Mouse (Mus musculus): ENCODE measurements at regions not wholly inside any gene's neighbourhood (a gene's known extent, or its start where the extent isn't known, plus 50 kb on each side); places are given as distances from the start of the nearest gene placed in this dataset.

DNA sequence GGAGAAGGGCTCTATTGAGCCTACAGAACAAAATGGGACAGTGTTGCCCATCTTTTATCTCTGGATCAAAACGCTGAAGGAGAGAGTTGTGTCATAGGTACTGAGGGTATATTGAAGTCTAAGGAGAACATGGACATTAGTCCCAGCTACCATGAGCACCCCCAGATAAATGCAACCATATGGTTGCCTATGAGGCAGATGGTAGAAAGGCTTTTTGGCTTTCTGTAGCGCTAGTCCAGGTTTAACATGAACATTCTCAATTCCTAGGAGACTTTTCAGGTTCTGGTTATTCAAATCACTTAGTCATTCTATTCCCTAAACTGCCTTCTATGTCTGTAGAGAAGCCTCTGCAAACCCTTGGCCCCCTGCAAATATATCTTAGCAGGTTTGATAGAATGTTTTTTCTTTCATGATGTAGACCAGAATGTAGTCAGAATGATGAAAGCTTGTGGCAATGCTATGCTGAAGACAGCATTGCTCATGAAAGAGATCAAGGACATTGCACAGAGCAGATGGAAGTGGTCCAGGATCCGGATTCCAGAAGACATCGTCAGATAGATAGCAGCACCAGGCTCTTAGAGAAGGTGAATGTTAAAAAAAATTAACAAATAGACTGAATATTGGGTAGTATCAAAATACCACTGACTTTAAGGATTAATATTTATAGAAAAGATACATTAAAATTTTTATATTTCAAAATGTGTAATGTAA is 590.2 kb downstream of the Ccdc50 start:
- TF ChIP-seq POLR2A (IDR thresholded peaks at IDR 0.05; ENCODE audit: extremely low read depth, insufficient read depth, low read length): no peak
- no peak for TF ChIP-seq CTCF (IDR thresholded peaks at IDR 0.05; ENCODE audit: extremely low read depth, insufficient read depth, low read length)
- Histone ChIP-seq H3K27ac (ENCODE audit: insufficient read depth, low read length) (no peak overlapping the region), H3K4me3 (ENCODE audit: insufficient read depth, low read length) (no peak overlapping the region), H3K4me1 (ENCODE audit: control insufficient read depth, insufficient read depth, low read length) (no peaks in the 10 kb centered on the region)

DNA sequence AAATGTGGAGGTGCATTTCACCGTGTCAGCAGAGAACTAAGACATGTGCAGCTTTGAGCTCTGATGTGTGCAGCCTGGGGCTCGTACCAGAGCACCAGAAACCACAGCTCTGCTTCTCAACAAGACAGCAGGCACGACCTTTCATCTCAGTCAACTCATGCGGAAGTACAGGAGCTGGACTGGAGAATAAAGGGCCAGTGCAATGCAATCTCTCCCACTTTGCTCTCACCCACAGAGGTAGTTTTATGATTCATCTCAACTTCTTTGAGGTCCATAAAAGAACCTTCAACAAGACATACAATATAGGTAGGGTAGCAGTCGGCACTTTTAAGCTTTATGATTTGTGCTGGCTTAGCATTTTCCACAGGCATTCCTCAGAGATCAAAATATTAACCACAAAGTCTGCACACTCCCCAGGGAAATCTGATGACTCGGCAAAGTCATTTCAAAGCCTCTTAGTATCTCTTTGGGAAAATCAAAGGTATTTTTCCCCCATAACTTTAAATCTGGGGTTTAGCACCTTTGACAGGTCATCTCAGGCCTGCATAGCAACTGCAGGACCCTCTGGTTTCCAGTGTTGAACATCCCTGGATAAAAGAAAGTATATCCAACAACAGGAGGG is 626.7 kb downstream of the Ccdc50 start:
- H3K4me3 ChIP-seq (ENCODE audit: insufficient read depth, low read length): no peak overlapping the region
- TF ChIP-seq CTCF (IDR thresholded peaks at IDR 0.05; ENCODE audit: extremely low read depth, insufficient read depth, low read length): no peak
- TF ChIP-seq POLR2A (IDR thresholded peaks at IDR 0.05; ENCODE audit: extremely low read depth, insufficient read depth, low read length): no peak
- H3K4me1 ChIP-seq (ENCODE audit: control insufficient read depth, insufficient read depth, low read length): no peaks in the 10 kb centered on the region
- H3K27ac ChIP-seq (ENCODE audit: insufficient read depth, low read length): no peak overlapping the region

DNA sequence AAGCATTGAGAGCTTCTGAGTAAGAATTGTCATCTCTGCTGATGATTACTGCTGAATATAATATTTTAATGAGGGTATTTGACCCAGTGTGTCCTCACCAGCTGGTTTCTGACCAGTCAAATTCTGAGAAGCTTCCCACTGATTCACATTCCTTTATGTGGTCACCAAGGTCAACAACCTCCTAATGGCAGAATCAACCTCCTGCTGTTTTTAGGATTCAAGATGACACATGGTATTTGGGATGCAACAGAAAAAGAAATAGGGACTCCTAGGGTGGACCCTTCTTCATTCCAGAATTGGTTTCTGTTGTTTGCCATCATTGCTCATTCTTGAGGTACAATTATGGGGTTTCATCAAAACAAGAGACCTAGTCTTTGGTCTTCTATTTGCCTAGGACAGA is 629.6 kb downstream of the Ccdc50 start:
- Histone ChIP-seq H3K27ac (ENCODE audit: insufficient read depth, low read length) (no peak overlapping the region), H3K4me1 (ENCODE audit: control insufficient read depth, insufficient read depth, low read length) (no peaks in the 10 kb centered on the region), H3K4me3 (ENCODE audit: insufficient read depth, low read length) (no peak overlapping the region)
- TF ChIP-seq CTCF (IDR thresholded peaks at IDR 0.05; ENCODE audit: extremely low read depth, insufficient read depth, low read length): no peak
- no peak for TF ChIP-seq POLR2A (IDR thresholded peaks at IDR 0.05; ENCODE audit: extremely low read depth, insufficient read depth, low read length)

DNA sequence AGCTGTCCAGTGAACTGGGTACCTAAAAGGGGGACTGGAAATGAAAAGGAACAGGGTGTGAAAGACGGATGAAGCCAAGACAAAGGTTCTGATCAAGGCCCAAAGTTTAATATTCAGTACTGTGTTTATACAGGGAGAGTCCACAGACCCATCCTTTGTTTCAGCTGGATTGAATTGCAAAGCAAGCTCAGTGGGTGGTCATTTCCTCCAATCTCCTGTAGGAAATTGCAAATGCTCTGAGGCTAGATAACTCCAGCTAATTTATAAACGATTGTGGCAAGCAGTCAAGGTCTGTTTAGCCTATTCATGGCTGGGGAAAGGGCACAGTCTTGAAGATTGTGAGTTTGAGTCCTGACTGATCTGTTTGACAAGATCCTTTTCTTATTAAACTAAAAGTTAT is 650.3 kb downstream of the Ccdc50 start:
- no peak for TF ChIP-seq POLR2A (IDR thresholded peaks at IDR 0.05; ENCODE audit: extremely low read depth, insufficient read depth, low read length)
- Histone ChIP-seq H3K4me1 (ENCODE audit: control insufficient read depth, insufficient read depth, low read length) (no peaks in the 10 kb centered on the region), H3K27ac (ENCODE audit: insufficient read depth, low read length) (no peak overlapping the region), H3K4me3 (ENCODE audit: insufficient read depth, low read length) (no peak overlapping the region)

DNA sequence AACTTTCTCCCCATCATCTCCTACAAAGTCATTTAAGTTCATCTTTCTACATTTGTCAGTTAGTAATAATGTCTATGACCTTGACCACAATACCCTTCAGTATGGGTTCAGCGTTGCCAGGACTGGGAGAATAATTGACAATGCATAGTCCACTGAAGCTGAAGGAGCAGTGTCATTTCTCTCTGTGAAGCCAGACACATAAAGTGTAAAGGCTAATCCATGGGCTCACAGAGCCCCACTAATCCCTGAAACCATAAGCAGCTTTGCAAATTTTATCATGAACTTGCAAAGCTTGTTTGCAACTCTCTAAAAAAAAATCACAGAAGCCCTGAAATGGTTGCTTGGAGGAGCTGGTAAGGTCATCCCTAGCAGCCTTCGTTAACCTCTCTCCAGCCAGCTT is 654.4 kb downstream of the Ccdc50 start:
- TF ChIP-seq POLR2A (IDR thresholded peaks at IDR 0.05; ENCODE audit: extremely low read depth, insufficient read depth, low read length): no peak
- no peak for TF ChIP-seq CTCF (IDR thresholded peaks at IDR 0.05; ENCODE audit: extremely low read depth, insufficient read depth, low read length)
- H3K27ac ChIP-seq (ENCODE audit: insufficient read depth, low read length): no peak overlapping the region
- no peaks in the 10 kb centered on the region for H3K4me1 ChIP-seq (ENCODE audit: control insufficient read depth, insufficient read depth, low read length)
- no peak overlapping the region for H3K4me3 ChIP-seq (ENCODE audit: insufficient read depth, low read length)

DNA sequence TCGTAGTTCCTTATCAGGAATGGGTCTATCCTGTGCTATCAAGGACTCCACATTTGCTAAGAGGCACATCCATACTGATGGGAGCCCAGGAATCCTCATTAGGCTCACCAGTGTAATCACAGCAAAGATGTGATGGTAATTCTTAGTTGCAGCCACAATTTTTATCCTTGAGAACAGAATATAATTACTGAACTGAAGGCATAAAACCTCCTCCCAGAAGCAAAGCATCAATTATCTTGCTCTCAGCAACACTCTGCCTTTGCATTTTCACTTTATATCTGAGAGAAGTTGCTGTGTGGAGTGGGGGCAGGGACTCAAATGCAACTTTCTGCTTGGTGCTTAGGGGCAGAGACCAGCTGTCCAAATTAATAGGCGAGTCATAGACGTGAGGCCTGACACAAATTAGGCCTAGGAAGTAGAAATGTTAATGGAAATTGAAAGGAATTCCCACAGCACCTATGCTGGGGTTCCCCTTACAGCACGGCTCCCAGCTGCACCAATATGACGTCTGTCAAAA is 676.2 kb downstream of the Ccdc50 start:
- H3K4me3 ChIP-seq (ENCODE audit: insufficient read depth, low read length): no peak overlapping the region
- H3K4me1 ChIP-seq (ENCODE audit: control insufficient read depth, insufficient read depth, low read length): no peaks in the 10 kb centered on the region
- TF ChIP-seq POLR2A (IDR thresholded peaks at IDR 0.05; ENCODE audit: extremely low read depth, insufficient read depth, low read length): no peak
- no peak for TF ChIP-seq CTCF (IDR thresholded peaks at IDR 0.05; ENCODE audit: extremely low read depth, insufficient read depth, low read length)
- no peak overlapping the region for H3K27ac ChIP-seq (ENCODE audit: insufficient read depth, low read length)

DNA sequence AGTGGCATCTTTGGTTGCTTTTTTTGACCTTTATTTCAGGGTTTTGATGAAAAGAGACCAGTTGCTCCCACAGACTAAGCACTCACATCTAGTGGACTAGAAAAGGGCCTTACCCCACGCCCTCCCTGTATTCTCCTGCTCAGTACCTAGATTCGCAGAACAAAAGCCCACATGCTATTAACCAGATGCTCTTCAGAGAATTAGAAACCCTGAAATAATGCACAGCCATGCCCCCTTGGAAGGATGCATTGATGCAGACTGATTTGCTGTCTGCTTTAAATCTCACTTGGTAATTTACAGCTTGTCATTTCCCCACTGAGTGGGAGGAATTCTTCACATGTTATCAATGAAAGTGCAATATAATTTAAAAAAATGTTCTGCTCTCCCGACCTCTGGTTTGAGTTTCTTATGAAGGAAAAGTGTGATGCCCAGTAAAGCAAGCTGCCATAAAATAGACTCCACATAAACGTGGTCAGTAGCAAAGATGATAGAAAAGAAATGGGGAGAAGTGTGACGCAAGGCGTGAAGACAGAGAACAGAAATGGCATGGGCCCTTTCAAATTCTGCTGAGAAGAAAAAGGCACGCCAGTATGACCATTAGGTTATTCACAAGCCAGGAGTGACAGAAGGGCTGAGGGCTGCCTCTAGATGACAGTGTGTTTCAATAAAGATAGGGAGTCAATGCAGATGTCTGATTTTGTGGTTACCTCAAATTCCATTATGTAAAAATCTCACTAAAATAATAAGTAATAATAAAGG is 669.8 kb downstream of the Fgf12 start:
- Histone ChIP-seq H3K27ac (ENCODE audit: insufficient read depth, low read length) (no peak overlapping the region), H3K4me3 (ENCODE audit: insufficient read depth, low read length) (no peak overlapping the region), H3K4me1 (ENCODE audit: control insufficient read depth, insufficient read depth, low read length) (no peaks in the 10 kb centered on the region)
- TF ChIP-seq POLR2A (IDR thresholded peaks at IDR 0.05; ENCODE audit: extremely low read depth, insufficient read depth, low read length): no peak
- TF ChIP-seq CTCF (IDR thresholded peaks at IDR 0.05; ENCODE audit: extremely low read depth, insufficient read depth, low read length): no peak

DNA sequence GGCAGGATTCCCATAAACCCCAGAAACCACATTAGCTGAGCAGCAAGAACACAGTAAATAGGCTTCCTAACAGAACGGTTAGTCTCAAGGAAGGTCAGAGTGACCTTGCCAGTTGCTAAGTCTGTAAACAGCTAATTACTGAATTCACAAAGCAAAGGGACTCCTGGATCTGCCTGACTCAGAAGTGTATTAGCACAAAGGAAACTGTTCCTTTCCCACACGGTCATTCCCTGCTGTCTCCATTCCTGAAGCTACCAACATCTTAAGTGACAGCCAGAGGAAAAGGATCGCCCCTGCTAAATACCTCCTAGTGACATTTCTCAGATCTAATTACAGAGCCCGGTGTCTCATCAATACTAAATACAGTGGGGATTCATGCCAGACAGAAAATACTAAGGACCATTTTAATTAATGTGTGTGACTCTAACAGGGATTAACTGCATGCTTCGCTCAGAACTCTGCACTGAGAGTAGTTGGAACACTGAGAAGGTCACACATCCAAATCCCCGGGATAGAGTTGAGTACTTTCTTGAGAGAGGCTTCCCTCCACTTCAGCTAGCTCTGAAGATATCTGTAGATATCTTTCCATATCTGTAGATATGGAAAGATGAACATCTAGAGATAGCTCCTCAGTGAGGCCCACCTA is 663.3 kb downstream of the Fgf12 start:
- Histone ChIP-seq H3K27ac (ENCODE audit: insufficient read depth, low read length) (0 out of 2 replicates have a peak overlapping the region, but pooled peaks have one; percentile 15), H3K4me3 (ENCODE audit: insufficient read depth, low read length) (no peak overlapping the region)

More for the DNA sequence above, 663.3 kb downstream of the Fgf12 start:
- no peak for TF ChIP-seq CTCF (IDR thresholded peaks at IDR 0.05; ENCODE audit: extremely low read depth, insufficient read depth, low read length)
- no peak for TF ChIP-seq POLR2A (IDR thresholded peaks at IDR 0.05; ENCODE audit: extremely low read depth, insufficient read depth, low read length)
- H3K4me1 ChIP-seq (ENCODE audit: control insufficient read depth, insufficient read depth, low read length): peaks cover 2% of the 10 kb centered on the region; the same call in 1 of the 2 replicates
